Mouse (Mus musculus) neural tube, embryonic 14.5 days (tissue): ENCODE measurements around the gene Magoh. TPM values are rescaled to one million over a fixed set of nuclear protein-coding genes. Genes with fewer than 3 reads are reported as not detected.
A peak's percentile ranks its signal among the peaks of the same experiment; 100 is the strongest.

Experiments
- ATAC-seq: fragments of 200-750 bp; cut with Nextera tagmentation; 2 replicates; pipeline ENCODE4 v1.8.0; 2017; ENCODE audit warnings: low read depth, mild to moderate bottlenecking, moderate TSS enrichment, moderate library complexity
- H3K27ac ChIP-seq: fragments of 300-500 bp; sonication (generic); 2 replicates; pipeline ENCODE4 v1.5.1; 2014; ENCODE audit warnings: low read depth, mild to moderate bottlenecking, control low read depth, low read length, moderate library complexity, mixed read lengths
- H3K27me3 ChIP-seq: fragments of 300-500 bp; sonication (generic); 2 replicates; pipeline ENCODE4 v1.6.1; 2014; ENCODE audit warnings: low read length; ENCODE audit not compliant: control insufficient read depth, insufficient read depth
- H3K36me3 ChIP-seq: fragments of 300-500 bp; sonication (generic); 2 replicates; pipeline ENCODE4 v1.6.1; 2014; ENCODE audit warnings: low read length, mixed read lengths; ENCODE audit not compliant: control insufficient read depth, insufficient read depth
- H3K4me1 ChIP-seq: fragments of 300-500 bp; sonication (generic); 2 replicates; pipeline ENCODE4 v1.6.1; 2014; ENCODE audit warnings: low read length; ENCODE audit not compliant: control insufficient read depth, insufficient read depth
- H3K4me2 ChIP-seq: fragments of 300-500 bp; sonication (generic); 2 replicates; pipeline ENCODE4 v1.6.1; 2014; ENCODE audit warnings: mild to moderate bottlenecking, low read depth, low read length, control low read depth
- H3K4me3 ChIP-seq: fragments of 300-500 bp; sonication (generic); 2 replicates; pipeline ENCODE4 v1.5.1; 2014; ENCODE audit warnings: low read depth, low read length, control low read depth, mixed read lengths
- H3K9ac ChIP-seq: fragments of 300-500 bp; sonication (generic); replicated peaks from 2 replicates; pipeline ENCODE4 v1.6.1; 2014; ENCODE audit warnings: low read depth, mild to moderate bottlenecking, control low read depth, low read length, mixed read lengths
- H3K9me3 ChIP-seq: fragments of 300-500 bp; sonication (generic); 2 replicates; pipeline ENCODE4 v1.6.1; 2016; ENCODE audit warnings: low read length; ENCODE audit not compliant: control insufficient read depth
- WGBS: fragments of 180-500 bp; shearing (Covaris S2); extraction: QIAGEN DNeasy Blood & Tissue Kit; methylation state at CpG from one replicate; pipeline ENCODE4 v1.1.7; 2014; 5-methylcytosine and 5-hydroxymethylcytosine counted together
- polyA plus RNA-seq: library from polyadenylated mRNA; unstranded; fragments of >200 nt; fragmentation: Nextera tagmentation; extraction: Ambion mirVana; gene quantifications from 2 replicates; pipeline ENCODE4 v1.2.1, GENCODE M21; 2014

Gene Magoh
- polyA plus RNA-seq, 1 experiment from 2014 or later: 104 TPM

GRCm38 (mm10) chr4:107904252-107904651 is 24.7 kb downstream of the Magoh start:
- no peak for ATAC-seq
- H3K9ac ChIP-seq: no peak overlapping the region
- no peak overlapping the region for H3K27ac ChIP-seq
- no peaks in the 10 kb centered on the region for H3K9me3 ChIP-seq
- WGBS: 98% methylated on average over 10 of the region's 10 CpGs
- H3K4me1 ChIP-seq: no peaks in the 10 kb centered on the region
- H3K27me3 ChIP-seq: no peaks in the 10 kb centered on the region
- H3K4me3 ChIP-seq: no peak overlapping the region
- H3K36me3 ChIP-seq: no peaks in the 10 kb centered on the region
- H3K4me2 ChIP-seq: no peak overlapping the region

- H3K36me3 ChIP-seq: no peaks in the 10 kb centered on the region
- no peak overlapping the region for H3K4me2 ChIP-seq
- H3K27ac ChIP-seq: no peak overlapping the region
- H3K4me1 ChIP-seq: no peaks in the 10 kb centered on the region
- no peak overlapping the region for H3K4me3 ChIP-seq
- H3K9ac ChIP-seq: no peak overlapping the region
- no peak for ATAC-seq
- no peaks in the 10 kb centered on the region for H3K27me3 ChIP-seq
- 95% methylated on average over 9 of the region's 9 CpGs for WGBS
- no peaks in the 10 kb centered on the region for H3K9me3 ChIP-seq
These were observed 27.0 kb downstream of the Magoh start for GRCm38 (mm10) chr4:107906561-107906960.

GRCm38 (mm10) chr4:107910020-107910419 is 30.5 kb downstream of the Magoh start:
- Histone ChIP-seq H3K36me3 (peaks cover 5% of the 10 kb centered on the region; the same call in 1 of the 2 replicates), H3K27me3 (no peaks in the 10 kb centered on the region), H3K4me2 (no peak overlapping the region), H3K9ac (no peak overlapping the region), H3K4me3 (no peak overlapping the region), H3K4me1 (no peaks in the 10 kb centered on the region), H3K27ac (no peak overlapping the region), H3K9me3 (no peaks in the 10 kb centered on the region)
- ATAC-seq: no peak
- WGBS: 94% methylated on average over 4 of the region's 4 CpGs

- Histone ChIP-seq H3K4me3 (no peak overlapping the region), H3K36me3 (no peaks in the 10 kb centered on the region), H3K9ac (no peak overlapping the region), H3K4me1 (no peaks in the 10 kb centered on the region), H3K27ac (no peak overlapping the region), H3K9me3 (no peaks in the 10 kb centered on the region), H3K27me3 (no peaks in the 10 kb centered on the region), H3K4me2 (no peak overlapping the region)
- ATAC-seq: no peak
- 88% methylated on average over 2 of the region's 2 CpGs for WGBS
These were observed 40.8 kb downstream of the Magoh start for GRCm38 (mm10) chr4:107920336-107920735.

- 72% methylated on average over 8 of the region's 8 CpGs for WGBS
- no peak for ATAC-seq
These were observed 41.7 kb downstream of the Magoh start for GRCm38 (mm10) chr4:107921152-107921695.

GRCm38 (mm10) chr4:107921952-107922351 is 42.4 kb downstream of the Magoh start:
- no peaks in the 10 kb centered on the region for H3K4me1 ChIP-seq
- no peak overlapping the region for H3K9ac ChIP-seq
- no peak overlapping the region for H3K27ac ChIP-seq
- H3K36me3 ChIP-seq: no peaks in the 10 kb centered on the region
- H3K4me3 ChIP-seq: no peak overlapping the region
- 47% methylated on average over 4 of the region's 4 CpGs for WGBS
- ATAC-seq: no peak
- no peaks in the 10 kb centered on the region for H3K9me3 ChIP-seq
- H3K4me2 ChIP-seq: peak overlapping the region; percentile 83; the same call in 1 of the 2 replicates
- no peaks in the 10 kb centered on the region for H3K27me3 ChIP-seq

More at GRCm38 (mm10) chr4:107921152-107921695, 41.7 kb downstream of the Magoh start:
- Histone ChIP-seq H3K27me3 (no peaks in the 10 kb centered on the region), H3K9ac (no peak overlapping the region), H3K27ac (no peak overlapping the region), H3K4me1 (no peaks in the 10 kb centered on the region), H3K36me3 (no peaks in the 10 kb centered on the region), H3K4me2 (no peak overlapping the region), H3K4me3 (no peak overlapping the region), H3K9me3 (no peaks in the 10 kb centered on the region)

- no peaks in the 10 kb centered on the region for H3K4me1 ChIP-seq
- H3K27ac ChIP-seq: no peak within 1 kb of the TSS
- peak; percentile 91 for ATAC-seq
- H3K9me3 ChIP-seq: no peaks in the 10 kb centered on the region
- WGBS: 1% methylated on average over 38 of the region's 38 CpGs
- H3K27me3 ChIP-seq: no peaks in the 10 kb centered on the region
- H3K4me3 ChIP-seq: peak within 1 kb of the TSS; percentile 68
- peak within 1 kb of the TSS; percentile 74 for H3K9ac ChIP-seq
- no peaks in the 10 kb centered on the region for H3K36me3 ChIP-seq
- H3K4me2 ChIP-seq: peak within 1 kb of the TSS; percentile 83
These were observed 43.7 kb downstream of the Magoh start, which contains the start of gene Cpt2 for GRCm38 (mm10) chr4:107923145-107923802. TSS of gene Cpt2 (minus strand) at chr4:107923610.

- H3K36me3 ChIP-seq: no peaks in the 10 kb centered on the region
- 0 out of 2 replicates have a peak, but pooled peaks have one; percentile 3 for ATAC-seq
- peak overlapping the region; percentile 68 for H3K4me3 ChIP-seq
These were observed 44.2 kb downstream of the Magoh start for GRCm38 (mm10) chr4:107923803-107924194.

GRCm38 (mm10) chr4:107928269-107928668 is 48.7 kb downstream of the Magoh start:
- Histone ChIP-seq H3K9me3 (no peaks in the 10 kb centered on the region), H3K4me2 (no peak overlapping the region), H3K27ac (no peak overlapping the region), H3K9ac (no peak overlapping the region), H3K4me1 (no peaks in the 10 kb centered on the region), H3K27me3 (no peaks in the 10 kb centered on the region), H3K36me3 (no peaks in the 10 kb centered on the region), H3K4me3 (no peak overlapping the region)
- ATAC-seq: no peak
- WGBS: 69% methylated on average over 2 of the region's 2 CpGs

More at GRCm38 (mm10) chr4:107923803-107924194, 44.2 kb downstream of the Magoh start:
- Histone ChIP-seq H3K27me3 (no peaks in the 10 kb centered on the region), H3K4me2 (peak overlapping the region; percentile 83), H3K9ac (no peak overlapping the region), H3K27ac (no peak overlapping the region), H3K4me1 (no peaks in the 10 kb centered on the region), H3K9me3 (no peaks in the 10 kb centered on the region)
- 52% methylated on average over 7 of the region's 7 CpGs for WGBS
